Mouse (Mus musculus): Measurements from ENCODE around the gene Eps8.

Gene Eps8

GRCm38 (mm10) chr6:137661583-137662365 lies 7.1 kb upstream of the Eps8 start:
- DNase-seq (ENCODE audit: low spot score), result no peak

DNA sequence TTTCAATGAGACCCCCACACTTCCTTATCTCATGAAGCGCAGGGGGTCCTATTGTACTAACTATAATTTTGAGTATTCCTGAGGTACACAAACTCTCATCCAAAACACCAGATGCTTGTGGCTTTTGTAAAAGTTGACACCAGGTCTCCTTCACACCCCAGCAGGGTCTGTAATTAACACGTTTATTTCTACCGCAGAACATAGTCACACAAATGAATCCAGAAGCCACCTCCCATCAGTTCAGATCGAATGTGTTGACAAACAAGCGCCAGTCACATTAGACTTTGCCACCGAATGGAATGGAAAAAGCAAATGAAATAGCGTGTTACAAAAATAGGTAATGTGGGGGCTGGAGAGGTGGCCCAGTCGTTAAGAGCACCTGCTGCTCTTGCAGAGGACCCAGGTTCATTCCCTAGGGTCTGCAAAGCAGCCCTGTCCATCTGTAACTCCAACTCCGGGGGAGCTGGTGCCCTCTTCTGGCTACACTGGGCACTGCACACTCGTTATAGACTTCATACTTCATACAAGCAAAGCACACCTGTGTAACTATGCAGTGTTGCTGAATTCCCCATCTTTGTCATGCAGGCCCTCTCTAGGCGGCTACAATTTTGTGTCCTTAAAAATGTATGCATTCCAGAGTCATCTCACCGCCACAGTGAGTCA lies 3.9 kb upstream of the Eps8 start:
- DNase-seq (ENCODE audit: low spot score), result no peak

- DNase-seq (ENCODE audit: low spot score), result no peak
Measured at GRCm38 (mm10) chr6:137657203-137657602, 2.5 kb upstream of the Eps8 start.

DNA sequence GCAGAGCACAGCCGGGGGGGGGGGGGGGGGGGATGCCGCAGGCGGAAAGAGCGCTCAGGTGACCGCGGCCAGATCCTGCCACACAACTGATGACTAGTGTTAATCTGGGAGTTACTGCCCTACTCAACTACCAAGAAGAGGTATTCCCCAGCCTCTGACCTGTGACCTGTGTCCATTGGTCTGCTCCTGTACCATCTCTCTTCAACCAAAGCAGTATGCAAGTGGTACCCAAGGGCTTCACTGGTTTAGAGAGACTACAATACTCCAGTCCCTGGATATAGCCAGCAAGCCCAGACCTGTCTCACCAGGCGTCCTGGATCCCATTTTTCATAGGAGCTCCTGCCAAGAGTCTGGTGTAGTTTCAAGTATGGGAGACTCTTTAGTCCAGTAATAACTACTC lies 5.1 kb downstream of the Eps8 start:
- DNase-seq (ENCODE audit: low spot score), result no peak

GRCm38 (mm10) chr6:137649068-137649480 lies 5.6 kb downstream of the Eps8 start:
- peak; percentile 48 for DNase-seq (ENCODE audit: low spot score)

DNA sequence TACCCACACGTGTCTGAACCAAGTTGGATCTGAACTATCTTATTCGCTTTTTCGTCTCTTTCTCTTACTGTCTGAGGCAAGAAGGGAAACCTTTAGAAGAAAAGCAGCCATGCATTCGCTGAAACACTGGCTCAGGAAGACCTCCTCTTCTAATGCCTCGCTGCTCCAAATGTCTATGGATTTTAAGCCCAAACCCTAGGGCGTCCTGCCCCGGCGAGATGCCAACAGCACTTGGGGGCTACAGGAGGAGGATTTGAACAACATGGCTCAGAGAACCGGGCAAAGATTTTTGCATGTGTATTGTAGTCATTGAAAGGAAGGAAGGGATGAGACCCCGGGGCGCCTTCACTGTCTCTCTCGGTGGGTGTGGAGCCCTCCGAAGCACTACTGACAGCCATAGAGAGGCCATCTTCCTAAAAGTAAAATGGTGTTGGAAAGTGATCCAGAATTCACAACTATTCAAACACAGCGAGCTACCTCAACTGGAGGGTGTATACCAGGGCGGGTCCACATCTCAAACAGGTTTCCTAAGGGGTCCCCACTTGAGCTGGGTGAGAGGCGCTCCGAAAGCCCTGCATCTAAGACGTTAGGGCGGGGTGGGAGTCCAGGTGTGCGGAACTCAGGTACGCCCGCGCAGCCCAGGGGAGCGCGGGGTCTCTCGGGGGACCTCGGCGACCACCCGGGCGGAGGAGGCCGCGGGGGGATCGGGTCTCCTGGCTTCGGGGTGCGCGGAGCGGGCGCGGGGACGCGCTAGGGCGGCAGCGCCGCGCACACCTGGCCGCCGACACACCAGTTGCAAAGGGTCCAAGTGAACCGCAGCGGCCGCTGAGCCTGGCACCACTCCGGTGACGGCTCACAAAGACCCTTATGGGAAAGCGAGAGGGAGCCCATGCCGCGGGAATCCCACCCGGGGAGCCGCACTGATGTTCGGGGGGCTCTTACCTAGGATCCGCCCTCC lies 6.3 kb downstream of the Eps8 start:
- DNase-seq (ENCODE audit: low spot score), result no peak

DNA sequence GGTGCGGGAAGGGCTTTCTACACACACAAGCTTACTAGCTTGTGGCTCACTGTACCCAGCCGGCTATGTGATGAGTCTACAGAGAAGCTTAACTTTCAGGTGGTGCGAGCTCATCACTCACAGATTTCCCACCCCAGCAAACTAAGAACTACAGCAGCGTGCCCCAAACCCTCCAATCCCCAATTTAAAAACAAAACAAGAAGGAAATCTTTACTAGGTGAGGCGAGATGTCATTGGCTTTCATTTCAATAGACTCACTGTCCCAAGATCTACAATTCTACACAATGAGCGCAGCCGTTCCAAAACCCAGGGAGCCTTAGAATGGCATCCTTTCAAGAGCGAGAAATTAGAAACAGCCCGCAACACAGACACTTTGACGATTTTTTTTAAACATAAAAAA lies 7.0 kb downstream of the Eps8 start:
- DNase-seq (ENCODE audit: low spot score), result no peak

DNA sequence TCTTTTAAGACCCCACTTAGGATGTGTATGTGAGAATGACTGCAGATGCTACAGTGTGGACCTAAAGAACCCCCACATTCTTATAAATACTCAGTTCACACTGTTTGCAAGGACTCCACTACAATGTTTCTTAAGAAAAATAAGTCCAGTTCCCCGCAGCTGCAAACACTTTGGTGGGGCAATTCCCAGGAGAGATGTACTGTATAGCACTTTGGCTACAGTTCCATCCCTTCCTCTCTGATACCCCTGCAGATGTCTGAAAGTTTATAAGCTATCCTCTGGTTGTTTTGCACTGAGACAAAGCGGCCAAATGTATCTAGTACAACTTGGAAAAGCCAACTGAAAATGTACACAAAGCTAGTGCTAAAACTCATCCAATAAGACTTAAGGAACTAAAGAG lies 8.0 kb downstream of the Eps8 start:
- DNase-seq (ENCODE audit: low spot score), result no peak

- no peak for DNase-seq (ENCODE audit: low spot score)
Measured at GRCm38 (mm10) chr6:137644893-137645292, 9.8 kb downstream of the Eps8 start.

DNA sequence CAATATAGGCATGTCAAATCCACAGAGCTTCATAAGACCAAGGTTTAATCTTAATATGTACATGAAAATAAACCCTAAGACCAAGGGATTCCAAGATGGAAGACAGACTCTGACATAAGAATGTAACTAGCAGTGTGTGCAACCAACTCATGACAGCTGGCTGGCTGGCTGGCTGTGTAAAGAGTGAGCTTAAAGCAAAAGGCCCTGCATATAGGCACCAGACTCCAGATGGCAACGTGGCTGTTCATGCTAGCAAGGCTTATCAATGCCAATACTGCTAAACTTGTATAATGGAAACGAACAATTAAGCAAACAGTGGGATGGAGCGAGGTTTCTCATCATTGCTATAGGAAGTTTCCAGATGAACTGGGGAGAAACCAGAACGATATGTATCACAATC lies 10.9 kb downstream of the Eps8 start:
- no peak for DNase-seq (ENCODE audit: low spot score)

DNA sequence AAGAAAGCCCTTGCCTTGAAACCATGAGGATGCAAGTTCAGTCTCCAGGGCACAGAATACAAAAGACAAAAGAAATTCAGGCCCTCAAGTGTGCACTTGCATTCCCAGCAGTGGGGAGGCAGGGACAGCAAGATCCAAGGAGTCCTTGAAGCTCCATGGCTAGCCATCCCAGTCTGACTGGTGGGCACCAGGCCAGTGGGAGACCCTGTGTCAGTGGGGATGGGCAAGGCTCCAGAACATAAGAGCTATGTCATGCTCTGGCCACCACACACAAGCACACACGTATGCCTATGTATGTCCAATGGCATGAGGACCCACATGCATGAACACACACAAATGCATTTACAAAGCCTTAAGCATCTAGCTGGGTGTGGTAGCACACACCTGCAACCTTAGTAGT lies 13.0 kb downstream of the Eps8 start:
- no peak for DNase-seq (ENCODE audit: low spot score)

GRCm38 (mm10) chr6:137638834-137639567 lies 15.7 kb downstream of the Eps8 start:
- DNase-seq (ENCODE audit: low spot score), result no peak

DNA sequence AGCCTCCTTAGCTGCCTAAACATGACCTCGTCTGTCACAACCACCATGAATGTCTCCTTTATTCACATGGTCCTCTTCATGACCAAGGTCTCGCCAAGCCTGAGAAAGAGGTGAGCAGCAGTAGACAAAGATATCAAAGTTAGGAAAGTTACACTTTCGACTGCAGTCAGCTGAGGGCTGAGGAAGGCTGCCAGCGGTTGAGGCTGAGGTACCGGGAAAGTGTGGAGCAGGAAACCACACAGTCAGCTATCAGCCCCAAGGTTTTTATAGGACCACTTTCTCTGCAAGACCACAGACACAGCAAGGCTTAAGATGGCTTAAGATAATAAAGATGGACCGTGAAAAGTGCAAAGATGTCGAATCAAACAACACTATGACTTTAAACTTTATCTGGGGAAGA lies 17.2 kb downstream of the Eps8 start:
- no peak for DNase-seq (ENCODE audit: low spot score)

GRCm38 (mm10) chr6:137636131-137636530 lies 18.5 kb downstream of the Eps8 start:
- DNase-seq (ENCODE audit: low spot score), result no peak

DNA sequence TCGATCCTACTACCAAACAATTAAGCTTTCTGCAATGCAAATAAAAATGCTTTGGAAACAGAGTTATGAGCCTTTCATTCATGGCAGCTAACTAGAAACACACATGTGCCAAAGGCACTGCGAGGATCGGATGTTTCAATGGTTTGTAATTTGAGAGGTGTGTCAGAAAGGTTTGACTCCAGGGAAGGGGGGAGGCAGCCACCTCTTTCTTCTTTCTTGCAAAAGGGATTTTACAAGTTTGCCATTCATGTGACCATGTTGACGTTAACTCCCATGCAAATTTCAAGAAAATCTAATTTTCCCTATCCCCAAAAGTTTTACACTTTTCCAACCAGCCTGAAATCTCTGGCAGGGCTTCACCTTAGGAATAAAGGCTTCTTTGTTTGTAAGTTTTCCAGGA lies 21.1 kb downstream of the Eps8 start:
- DNase-seq (ENCODE audit: low spot score), result no peak

- DNase-seq (ENCODE audit: low spot score), result no peak
Measured at GRCm38 (mm10) chr6:137633121-137633520, 21.6 kb downstream of the Eps8 start.

DNA sequence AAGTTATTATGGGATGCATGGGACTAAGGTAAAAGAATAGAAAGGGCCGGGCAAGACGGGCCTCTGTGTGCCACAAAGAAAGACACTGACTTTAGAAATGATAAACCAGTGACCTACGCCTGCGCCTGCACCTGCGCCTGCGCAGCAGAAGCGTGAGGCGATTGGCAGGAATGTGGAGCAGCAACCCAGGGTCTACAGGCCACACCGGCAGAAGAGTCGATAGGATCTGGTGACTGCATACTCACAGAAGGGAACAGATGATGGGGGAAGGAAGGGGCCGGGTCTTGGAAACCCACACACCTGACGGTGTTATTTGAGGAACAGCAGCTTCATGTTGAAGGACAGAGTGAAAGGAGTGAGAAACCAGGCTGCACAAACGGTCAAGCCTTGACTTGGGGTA lies 24.3 kb downstream of the Eps8 start:
- DNase-seq (ENCODE audit: low spot score), result no peak

DNA sequence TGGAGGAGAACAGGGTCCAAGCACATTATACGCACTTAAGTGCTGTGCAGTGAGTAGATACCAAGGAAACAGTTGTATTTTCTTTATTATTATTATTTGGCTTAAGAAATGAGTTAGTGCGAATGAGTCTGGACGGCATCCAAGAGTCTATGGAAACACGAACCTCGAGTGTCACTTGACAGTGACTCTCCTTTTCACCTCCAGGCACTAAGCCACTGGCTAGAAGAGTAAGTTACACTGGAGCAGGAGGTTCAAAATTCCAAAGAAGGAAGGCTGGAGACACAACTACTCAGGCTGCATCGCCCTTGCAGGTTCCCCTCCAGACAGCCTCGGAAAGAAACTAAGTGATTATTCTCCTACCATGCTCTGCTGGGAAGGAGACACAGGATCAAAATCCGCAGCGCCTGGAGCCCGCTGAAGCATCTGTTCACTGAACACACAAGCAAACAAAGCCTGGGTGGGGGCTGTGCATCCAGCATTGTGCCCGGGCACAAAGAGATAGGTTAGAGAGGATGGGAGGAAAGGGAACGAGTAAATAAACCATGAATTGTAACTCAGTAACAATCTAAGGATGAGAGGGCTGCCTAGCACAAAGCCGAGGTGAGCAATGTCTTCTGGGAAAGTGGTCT lies 25.0 kb downstream of the Eps8 start:
- no peak for DNase-seq (ENCODE audit: low spot score)

- DNase-seq (ENCODE audit: low spot score), result no peak
Measured at GRCm38 (mm10) chr6:137628715-137629114, 26.0 kb downstream of the Eps8 start.

GRCm38 (mm10) chr6:137621021-137621420 lies 33.7 kb downstream of the Eps8 start:
- DNase-seq (ENCODE audit: low spot score), result no peak

DNA sequence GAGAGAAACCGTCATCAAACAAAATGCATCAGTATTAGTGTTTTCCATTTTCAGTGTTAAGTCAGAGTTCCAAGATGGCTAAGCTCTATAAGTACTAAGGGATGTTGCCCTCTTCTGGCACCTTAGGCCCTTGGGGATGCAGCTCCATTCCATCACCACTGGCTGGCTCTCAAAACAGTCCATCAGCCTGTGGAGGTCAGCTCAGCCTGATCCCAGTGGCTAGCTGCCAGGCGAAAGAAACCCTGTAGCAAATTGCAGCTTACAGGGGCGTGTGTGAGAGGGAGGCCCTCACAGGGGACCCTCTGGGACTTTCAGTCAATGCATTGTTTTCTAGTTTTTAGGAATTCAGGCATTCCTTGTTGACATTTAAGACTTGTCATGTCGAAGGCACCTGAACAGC lies 40.8 kb downstream of the Eps8 start:
- DNase-seq (ENCODE audit: low spot score), result no peak

Measured in urinary bladder, postnatal 10 days (tissue).